Mouse (Mus musculus) forebrain, embryonic 12.5 days (tissue): ENCODE measurements at regions not wholly inside any gene's neighbourhood (a gene's known extent, or its start where the extent isn't known, plus 50 kb on each side); places are given as distances from the start of the nearest gene placed in this dataset.
A peak's percentile ranks its signal among the peaks of the same experiment; 100 is the strongest.

Experiments used
- ATAC-seq: fragments of 200-750 bp; cut with Nextera tagmentation; 2 replicates; pipeline ENCODE4 v1.8.0; 2017; ENCODE audit warnings: moderate TSS enrichment; ENCODE audit not compliant: low FRiP score
- H3K27ac ChIP-seq: fragments of 300-500 bp; sonication (generic); 2 replicates; pipeline ENCODE4 v1.5.1; 2016; ENCODE audit warnings: mild to moderate bottlenecking
- H3K27me3 ChIP-seq: fragments of 300-500 bp; sonication (generic); 2 replicates; pipeline ENCODE4 v1.6.1; 2016; ENCODE audit warnings: mild to moderate bottlenecking
- H3K36me3 ChIP-seq: fragments of 300-500 bp; sonication (generic); replicated peaks from 2 replicates; pipeline ENCODE4 v1.6.1; 2016; ENCODE audit warnings: mild to moderate bottlenecking
- H3K4me1 ChIP-seq: fragments of 300-500 bp; sonication (generic); 2 replicates; pipeline ENCODE4 v1.6.1; 2016
- H3K4me2 ChIP-seq: fragments of 300-500 bp; sonication (generic); 2 replicates; pipeline ENCODE4 v1.6.1; 2016; ENCODE audit warnings: mild to moderate bottlenecking, moderate library complexity
- H3K4me3 ChIP-seq: fragments of 300-500 bp; sonication (generic); replicated peaks from 2 replicates; pipeline ENCODE4 v1.5.1; 2016; ENCODE audit warnings: mild to moderate bottlenecking
- H3K9ac ChIP-seq: fragments of 300-500 bp; sonication (generic); 2 replicates; pipeline ENCODE4 v1.6.1; 2016; ENCODE audit warnings: mild to moderate bottlenecking
- H3K9me3 ChIP-seq: fragments of 300-500 bp; sonication (generic); 2 replicates; pipeline ENCODE4 v1.6.1; 2016
- WGBS: fragments of 180-500 bp; shearing (Covaris S2); methylation state at CpG from one replicate; pipeline ENCODE4 v1.1.7; 2016; 5-methylcytosine and 5-hydroxymethylcytosine counted together

DNA sequence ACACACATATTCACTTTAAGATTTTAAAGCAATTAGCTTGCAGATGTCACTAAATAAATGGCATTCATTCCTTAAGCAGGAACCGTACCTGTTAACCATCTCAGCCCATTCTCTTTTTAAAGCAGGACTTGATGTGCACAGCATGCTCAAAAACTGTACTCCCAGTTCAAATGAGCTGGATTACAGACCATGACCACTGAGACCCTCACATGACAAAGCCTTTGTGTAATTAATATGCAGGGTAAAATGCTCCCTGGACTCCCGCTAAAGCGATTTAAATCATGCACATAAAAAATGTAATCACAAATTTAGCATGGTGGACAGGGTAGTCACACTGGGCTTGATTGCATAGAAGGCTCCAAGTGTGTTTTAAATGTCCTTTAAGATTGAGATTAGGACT, 547.2 kb downstream of the Nr4a2 start:
- H3K36me3 ChIP-seq = no peaks in the 10 kb centered on the region
- H3K4me3 ChIP-seq = no peak overlapping the region
- H3K4me2 ChIP-seq = no peak overlapping the region
- H3K27ac ChIP-seq = no peak overlapping the region
- no peaks in the 10 kb centered on the region for H3K27me3 ChIP-seq
- H3K9ac ChIP-seq = no peak overlapping the region
- no peaks in the 10 kb centered on the region for H3K9me3 ChIP-seq
- 66% methylated on average over 3 of the region's 3 CpGs for WGBS
- no peak for ATAC-seq
- H3K4me1 ChIP-seq = 0 out of 2 replicates have a peak, but pooled peaks cover 3% of the 10 kb centered on the region

- H3K4me1 ChIP-seq = 0 out of 2 replicates have a peak, but pooled peaks cover 3% of the 10 kb centered on the region
- no peak overlapping the region for H3K4me3 ChIP-seq
- H3K27me3 ChIP-seq = no peaks in the 10 kb centered on the region
- H3K9ac ChIP-seq = no peak overlapping the region
- no peak overlapping the region for H3K4me2 ChIP-seq
- no peak; the same call in 1 of the 2 replicates for ATAC-seq
- WGBS = 58% methylated on average over 2 of the region's 2 CpGs
- H3K36me3 ChIP-seq = no peaks in the 10 kb centered on the region
- H3K9me3 ChIP-seq = no peaks in the 10 kb centered on the region
- H3K27ac ChIP-seq = no peak overlapping the region
Observed at GRCm38 (mm10) chr2:56572757-56573156, 551.0 kb downstream of the Nr4a2 start.

GRCm38 (mm10) chr2:56561321-56561720, 562.5 kb downstream of the Nr4a2 start:
- no peak for ATAC-seq
- 82% methylated on average over 2 of the region's 2 CpGs for WGBS
- Histone ChIP-seq H3K4me3 (no peak overlapping the region), H3K4me1 (no peaks in the 10 kb centered on the region), H3K36me3 (no peaks in the 10 kb centered on the region), H3K4me2 (no peak overlapping the region), H3K27ac (no peak overlapping the region), H3K9ac (no peak overlapping the region), H3K9me3 (no peaks in the 10 kb centered on the region), H3K27me3 (no peaks in the 10 kb centered on the region)

DNA sequence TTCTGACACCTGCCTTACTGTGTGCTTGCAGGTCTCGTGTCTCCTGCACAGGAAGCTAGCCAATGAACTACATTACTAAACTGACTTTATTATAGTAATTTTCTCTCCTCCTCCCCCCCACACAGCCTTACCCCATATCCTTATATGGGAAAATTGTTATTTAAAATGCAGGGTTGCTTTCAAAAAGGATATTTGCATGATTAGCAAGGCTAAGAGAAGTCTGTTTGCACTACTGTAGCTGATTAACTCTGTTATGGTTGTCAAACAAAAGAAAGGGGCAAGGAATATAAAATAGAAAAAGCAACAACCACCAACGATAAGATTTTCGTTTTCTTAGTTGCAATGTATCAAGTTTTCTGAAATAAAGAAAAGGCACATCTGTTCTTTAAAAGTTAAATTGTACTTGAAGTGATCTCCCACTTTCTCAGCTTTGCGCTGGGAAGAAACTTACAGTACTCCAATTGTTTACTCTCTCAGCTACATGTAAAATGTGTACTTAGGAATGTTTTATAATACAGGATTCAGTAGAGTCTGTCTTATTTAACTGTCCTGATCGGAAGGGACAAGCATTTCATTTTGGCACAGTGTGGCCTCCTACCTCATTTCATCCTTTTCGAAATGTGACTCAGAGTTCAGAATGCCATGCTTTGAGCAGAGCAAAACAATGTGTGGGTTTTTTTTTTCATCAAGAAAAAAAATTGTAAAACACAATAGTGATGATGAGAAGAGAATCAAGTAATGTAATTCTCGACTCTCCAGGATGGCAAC, 571.4 kb downstream of the Nr4a2 start:
- H3K4me3 ChIP-seq = no peak overlapping the region
- no peak overlapping the region for H3K27ac ChIP-seq
- H3K4me2 ChIP-seq = no peak overlapping the region
- no peaks in the 10 kb centered on the region for H3K36me3 ChIP-seq
- no peaks in the 10 kb centered on the region for H3K27me3 ChIP-seq
- 73% methylated on average over 7 of the region's 7 CpGs for WGBS
- no peak for ATAC-seq
- H3K9me3 ChIP-seq = no peaks in the 10 kb centered on the region
- H3K9ac ChIP-seq = no peak overlapping the region
- H3K4me1 ChIP-seq = no peaks in the 10 kb centered on the region

DNA sequence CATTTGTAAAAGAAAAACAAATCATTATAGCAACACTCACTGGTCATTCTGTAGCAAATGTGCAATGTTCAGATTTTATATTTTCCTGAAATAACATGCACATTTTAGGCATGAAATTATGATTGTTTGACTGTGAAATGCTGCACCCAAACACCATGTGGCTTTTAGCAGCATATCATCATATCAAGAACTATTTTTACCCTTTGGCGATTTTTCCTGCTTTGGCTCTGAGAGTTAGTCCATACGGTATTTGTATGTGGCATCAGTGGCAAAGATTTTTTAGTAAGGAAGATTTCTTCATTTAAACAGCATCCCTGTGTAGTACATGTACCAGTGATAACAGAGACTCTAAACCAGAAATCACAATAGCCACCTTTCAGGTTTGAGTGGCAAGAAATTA, 573.6 kb downstream of the Nr4a2 start:
- Histone ChIP-seq H3K27me3 (no peaks in the 10 kb centered on the region), H3K9me3 (no peaks in the 10 kb centered on the region), H3K9ac (no peak overlapping the region), H3K4me1 (no peaks in the 10 kb centered on the region), H3K4me2 (no peak overlapping the region), H3K36me3 (no peaks in the 10 kb centered on the region), H3K4me3 (no peak overlapping the region), H3K27ac (no peak overlapping the region)
- no peak for ATAC-seq
- WGBS = 81% methylated on average over 2 of the region's 2 CpGs

DNA sequence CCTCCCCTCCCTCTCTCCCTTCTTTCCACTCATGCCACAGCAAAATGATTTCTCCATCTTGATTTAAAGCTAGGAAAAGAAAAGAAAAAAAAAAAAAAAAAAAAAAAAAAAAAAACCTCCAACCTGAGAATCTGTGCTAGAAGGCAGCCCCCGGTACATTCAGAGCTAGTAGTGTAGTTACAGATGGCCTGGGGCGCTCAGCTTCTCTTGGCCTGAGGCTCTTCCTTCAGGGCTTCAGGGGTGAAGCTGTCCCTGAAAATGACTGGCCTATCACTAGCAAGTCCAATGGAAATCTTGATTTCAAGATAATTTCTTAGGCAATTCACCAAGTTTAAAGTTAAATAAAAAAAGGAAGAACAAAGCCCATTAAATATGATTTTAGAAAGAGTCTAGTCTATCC, 583.1 kb downstream of the Nr4a2 start:
- ATAC-seq = no peak
- peaks cover 7% of the 10 kb centered on the region; the same call in 1 of the 2 replicates for H3K4me1 ChIP-seq

GRCm38 (mm10) chr2:56539828-56540227, 584.0 kb downstream of the Nr4a2 start:
- peak; percentile 58; the same call in 1 of the 2 replicates for ATAC-seq
- H3K4me3 ChIP-seq = no peak overlapping the region
- H3K9me3 ChIP-seq = no peaks in the 10 kb centered on the region
- H3K27me3 ChIP-seq = no peaks in the 10 kb centered on the region
- H3K4me1 ChIP-seq = peaks cover 7% of the 10 kb centered on the region; the same call in 1 of the 2 replicates
- no peak overlapping the region for H3K4me2 ChIP-seq
- H3K36me3 ChIP-seq = no peaks in the 10 kb centered on the region
- H3K27ac ChIP-seq = no peak overlapping the region
- H3K9ac ChIP-seq = no peak overlapping the region
- 79% methylated on average over 8 of the region's 8 CpGs for WGBS

More for the DNA sequence above, 583.1 kb downstream of the Nr4a2 start:
- H3K9me3 ChIP-seq = no peaks in the 10 kb centered on the region
- H3K4me2 ChIP-seq = no peak overlapping the region
- no peak overlapping the region for H3K4me3 ChIP-seq
- H3K27me3 ChIP-seq = no peaks in the 10 kb centered on the region
- H3K9ac ChIP-seq = no peak overlapping the region
- no peak overlapping the region for H3K27ac ChIP-seq
- WGBS = 58% methylated on average over 2 of the region's 2 CpGs
- no peaks in the 10 kb centered on the region for H3K36me3 ChIP-seq

DNA sequence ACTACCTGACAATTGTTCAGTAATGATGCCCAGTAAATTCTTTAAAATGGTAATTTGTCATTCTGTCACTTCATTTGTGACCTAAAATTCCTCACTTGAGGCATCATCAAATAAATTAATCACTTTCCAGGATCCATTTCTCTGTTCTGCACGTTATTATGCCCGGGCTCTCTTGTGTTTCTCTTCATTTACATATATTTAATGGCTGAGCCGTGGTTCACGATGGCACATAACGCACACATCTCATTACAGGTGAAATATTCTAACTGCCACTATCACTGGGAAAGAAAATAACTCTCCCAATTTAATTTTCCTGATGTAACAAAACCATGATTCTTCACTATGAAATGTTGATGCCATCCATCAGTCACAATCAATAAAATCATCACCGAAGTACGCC, 604.4 kb downstream of the Nr4a2 start:
- Histone ChIP-seq H3K4me1 (no peaks in the 10 kb centered on the region), H3K4me3 (no peak overlapping the region), H3K9ac (no peak overlapping the region), H3K4me2 (no peak overlapping the region), H3K27ac (no peak overlapping the region), H3K9me3 (no peaks in the 10 kb centered on the region), H3K27me3 (no peaks in the 10 kb centered on the region), H3K36me3 (no peaks in the 10 kb centered on the region)
- 0 out of 2 replicates have a peak, but pooled peaks have one; percentile 44 for ATAC-seq
- WGBS = 71% methylated on average over 7 of the region's 7 CpGs
